Mouse (Mus musculus) stomach, embryonic 14.5 days (tissue): Measurements from ENCODE around the gene Nacad. TPM values are rescaled to one million over a fixed set of nuclear protein-coding genes. Genes with fewer than 3 reads are reported as not detected.
"Not testable (repeated sequence)": the region's sequence is repeated elsewhere in the genome, so short reads cannot be mapped to it uniquely, and the experiment has no call there.

Experiments used
- ATAC-seq: fragments of 200-750 bp; cut with Nextera tagmentation; 2 replicates; pipeline ENCODE4 v1.8.0; 2017; ENCODE audit warnings: low read depth, moderate TSS enrichment; ENCODE audit not compliant: insufficient number of reproducible peaks, insufficient read depth, low FRiP score
- H3K27ac ChIP-seq: fragments of 300-500 bp; sonication (generic); 2 replicates; pipeline ENCODE4 v1.5.1; 2014; ENCODE audit warnings: mild to moderate bottlenecking, low read length, moderate library complexity, mixed read lengths
- H3K27me3 ChIP-seq: fragments of 300-500 bp; sonication (generic); 2 replicates; pipeline ENCODE4 v1.6.1; 2014; ENCODE audit warnings: low read length, control low read depth, mixed read lengths; ENCODE audit not compliant: control insufficient read depth, insufficient read depth
- H3K36me3 ChIP-seq: fragments of 300-500 bp; sonication (generic); 2 replicates; pipeline ENCODE4 v1.6.1; 2014; ENCODE audit warnings: mild to moderate bottlenecking, control low read depth, low read length, moderate library complexity, mixed read lengths; ENCODE audit not compliant: control insufficient read depth, insufficient read depth
- H3K4me1 ChIP-seq: fragments of 300-500 bp; sonication (generic); 2 replicates; pipeline ENCODE4 v1.6.1; 2014; ENCODE audit warnings: low read length, control low read depth, mixed read lengths; ENCODE audit not compliant: control insufficient read depth, insufficient read depth
- H3K4me2 ChIP-seq: fragments of 300-500 bp; sonication (generic); replicated peaks from 2 replicates; pipeline ENCODE4 v1.6.1; 2014; ENCODE audit warnings: low read depth, low read length, control low read depth
- H3K4me3 ChIP-seq: fragments of 300-500 bp; sonication (generic); 2 replicates; pipeline ENCODE4 v1.5.1; 2014; ENCODE audit warnings: low read depth, low read length, control low read depth
- H3K9ac ChIP-seq: fragments of 300-500 bp; sonication (generic); replicated peaks from 2 replicates; pipeline ENCODE4 v1.6.1; 2014; ENCODE audit warnings: low read depth, mild to moderate bottlenecking, control low read depth, low read length, moderate library complexity, mixed read lengths
- H3K9me3 ChIP-seq: fragments of 300-500 bp; sonication (generic); 2 replicates; pipeline ENCODE4 v1.6.1; 2016; ENCODE audit warnings: low read depth, low read length, control low read depth; ENCODE audit not compliant: control insufficient read depth
- WGBS: fragments of 180-500 bp; shearing (Covaris S2); extraction: QIAGEN DNeasy Blood & Tissue Kit; methylation state at CpG from one replicate; pipeline ENCODE4 v1.1.7; 2014; 5-methylcytosine and 5-hydroxymethylcytosine counted together
- polyA plus RNA-seq: library from polyadenylated mRNA; unstranded; fragments of >200 nt; fragmentation: Nextera tagmentation; extraction: Ambion mirVana; gene quantifications from 2 replicates; pipeline ENCODE4 v1.2.1, GENCODE M21; 2014

The Nacad gene
- polyA plus RNA-seq: 6.1 and 9.2 TPM in 2 replicates

DNA sequence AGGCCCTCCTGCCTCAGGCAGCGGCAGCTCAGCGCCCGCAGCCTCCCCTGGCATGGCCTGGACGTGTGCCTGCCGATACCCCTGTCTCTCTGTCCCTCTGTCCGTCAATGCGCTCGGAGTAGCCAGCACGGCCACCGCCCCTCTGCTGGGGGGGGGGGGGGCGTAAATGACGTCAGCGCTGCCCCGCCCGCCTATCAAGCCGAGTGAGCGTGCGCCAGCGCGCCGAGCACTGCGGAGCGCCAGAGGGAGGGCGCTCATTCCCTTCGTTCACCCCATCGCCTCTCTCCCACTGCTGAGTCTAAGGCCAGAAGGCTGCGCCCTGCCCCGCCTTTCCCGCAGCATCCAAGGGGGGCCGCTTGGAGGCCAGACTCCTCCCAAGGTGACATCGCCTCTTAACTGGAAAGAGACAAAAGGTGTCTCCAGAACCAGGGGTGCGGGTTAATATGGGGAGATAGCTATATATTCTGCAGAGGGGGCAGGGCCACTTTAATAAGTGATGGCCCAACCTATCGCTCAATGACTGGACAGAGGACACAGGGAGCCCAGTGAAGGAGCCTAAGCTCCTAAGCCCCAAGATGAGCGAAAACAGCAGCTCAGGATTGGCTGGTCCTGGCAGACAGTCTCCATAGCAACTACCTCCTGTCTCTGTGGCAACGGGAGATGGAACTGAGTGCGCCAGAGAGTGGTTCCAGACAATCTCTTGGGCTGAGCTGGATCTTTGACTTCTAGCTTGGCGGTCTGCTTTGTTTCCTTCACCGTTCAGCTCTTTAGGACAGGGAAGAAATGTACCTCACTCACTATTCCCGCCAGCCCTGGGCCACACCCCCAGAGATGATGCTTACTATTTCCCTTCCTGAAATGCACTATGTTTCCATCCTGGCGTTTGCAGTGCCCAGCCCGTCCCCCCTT lies at the start of gene Nacad:
Gene Nacad (minus strand): TSS at position 563 of the 909 bp plus-strand sequence.
- 5% methylated on average over 40 of the region's 41 CpGs for WGBS
- H3K27ac ChIP-seq: no peak within 1 kb of the TSS

DNA sequence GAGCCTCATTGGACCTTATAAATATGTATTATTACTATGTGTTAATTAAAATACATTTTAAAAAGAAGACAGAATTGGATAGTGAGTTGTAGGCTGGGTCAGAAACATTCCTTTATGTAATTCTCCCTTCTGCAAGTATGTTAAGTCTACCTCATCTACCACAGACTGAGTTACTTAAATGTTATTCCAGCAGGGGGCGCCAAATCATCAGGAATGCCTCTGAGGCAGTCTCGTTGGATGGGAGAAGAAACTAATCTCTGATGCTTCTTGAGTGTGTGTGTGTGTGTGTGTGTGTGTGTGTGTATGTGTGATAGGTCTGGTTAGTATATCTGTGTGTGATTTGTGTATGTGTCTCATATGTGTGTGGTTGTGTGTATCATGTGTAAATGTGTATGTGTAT lies 49.0 kb upstream of the Nacad start:
- 0% methylated on average over 2 of the region's 2 CpGs for WGBS
- Histone ChIP-seq H3K4me1 (no peaks in the 10 kb centered on the region), H3K4me2 (no peak overlapping the region), H3K36me3 (no peaks in the 10 kb centered on the region), H3K9me3 (no peaks in the 10 kb centered on the region), H3K9ac (no peak overlapping the region), H3K4me3 (no peak overlapping the region), H3K27me3 (no peaks in the 10 kb centered on the region), H3K27ac (no peak overlapping the region)
- peak; percentile 55; the same call in 1 of the 2 replicates for ATAC-seq

More for the DNA sequence above, at the start of gene Nacad:
- Histone ChIP-seq H3K4me2 (peak within 1 kb of the TSS; percentile 57), H3K27me3 (0 out of 2 replicates have a peak, but pooled peaks cover 13% of the 10 kb centered on the region), H3K9me3 (no peaks in the 10 kb centered on the region), H3K4me3 (peak within 1 kb of the TSS; percentile 30), H3K9ac (0 out of 2 replicates have a peak within 1 kb of the TSS, but pooled peaks have one; percentile 10), H3K36me3 (no peaks in the 10 kb centered on the region), H3K4me1 (peaks cover 23% of the 10 kb centered on the region)
- peak; percentile 72 for ATAC-seq

DNA sequence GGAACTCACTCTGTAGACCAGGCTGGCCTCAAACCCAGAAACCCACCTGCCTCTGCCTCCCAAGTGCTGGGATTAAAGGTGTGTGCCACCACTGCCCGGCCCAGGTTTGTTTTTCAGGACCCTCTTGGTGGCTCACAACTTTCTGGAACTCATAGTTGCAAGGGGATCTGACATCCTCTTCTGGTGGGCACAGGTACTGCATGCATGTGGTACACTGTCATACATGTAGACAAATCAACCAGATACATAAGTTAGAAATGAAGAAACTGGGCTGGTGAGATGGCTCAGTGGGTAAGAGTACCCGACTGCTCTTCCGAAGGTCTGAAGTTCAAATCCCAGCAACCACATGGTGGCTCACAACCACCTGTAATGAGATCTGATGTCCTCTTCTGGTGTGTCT lies 47.1 kb upstream of the Nacad start:
- H3K4me2 ChIP-seq, H3K9ac ChIP-seq, H3K4me1 ChIP-seq, H3K36me3 ChIP-seq, H3K9me3 ChIP-seq, H3K27me3 ChIP-seq, ATAC-seq, H3K4me3 ChIP-seq, H3K27ac ChIP-seq: not testable (repeated sequence)
- WGBS: 91% methylated on average over 3 of the region's 3 CpGs

DNA sequence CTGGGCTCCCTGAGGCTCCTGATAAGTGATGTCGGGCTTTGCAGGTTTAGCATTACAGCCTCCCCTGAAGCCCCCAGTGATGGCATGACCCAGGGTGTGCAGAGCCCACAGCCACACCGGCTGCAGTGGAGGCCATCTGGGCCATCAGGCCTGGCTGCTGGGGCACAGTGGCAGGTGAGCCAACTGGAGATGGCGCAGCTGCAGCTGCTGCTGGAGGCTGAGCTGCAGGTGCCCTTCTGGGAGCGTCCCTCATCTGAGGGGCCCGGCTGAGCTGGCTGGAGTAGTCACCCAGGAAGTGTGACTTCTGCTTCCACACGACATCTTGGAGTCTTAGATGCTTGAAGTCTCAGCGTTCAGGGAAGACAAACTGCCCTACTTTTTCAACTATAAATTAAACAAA lies 44.7 kb upstream of the Nacad start:
- no peak overlapping the region for H3K27ac ChIP-seq
- H3K4me1 ChIP-seq: no peaks in the 10 kb centered on the region
- WGBS: 60% methylated on average over 7 of the region's 7 CpGs
- H3K9me3 ChIP-seq: no peaks in the 10 kb centered on the region
- no peak for ATAC-seq
- no peak overlapping the region for H3K9ac ChIP-seq
- H3K36me3 ChIP-seq: no peaks in the 10 kb centered on the region
- no peak overlapping the region for H3K4me3 ChIP-seq
- H3K27me3 ChIP-seq: no peaks in the 10 kb centered on the region
- no peak overlapping the region for H3K4me2 ChIP-seq

DNA sequence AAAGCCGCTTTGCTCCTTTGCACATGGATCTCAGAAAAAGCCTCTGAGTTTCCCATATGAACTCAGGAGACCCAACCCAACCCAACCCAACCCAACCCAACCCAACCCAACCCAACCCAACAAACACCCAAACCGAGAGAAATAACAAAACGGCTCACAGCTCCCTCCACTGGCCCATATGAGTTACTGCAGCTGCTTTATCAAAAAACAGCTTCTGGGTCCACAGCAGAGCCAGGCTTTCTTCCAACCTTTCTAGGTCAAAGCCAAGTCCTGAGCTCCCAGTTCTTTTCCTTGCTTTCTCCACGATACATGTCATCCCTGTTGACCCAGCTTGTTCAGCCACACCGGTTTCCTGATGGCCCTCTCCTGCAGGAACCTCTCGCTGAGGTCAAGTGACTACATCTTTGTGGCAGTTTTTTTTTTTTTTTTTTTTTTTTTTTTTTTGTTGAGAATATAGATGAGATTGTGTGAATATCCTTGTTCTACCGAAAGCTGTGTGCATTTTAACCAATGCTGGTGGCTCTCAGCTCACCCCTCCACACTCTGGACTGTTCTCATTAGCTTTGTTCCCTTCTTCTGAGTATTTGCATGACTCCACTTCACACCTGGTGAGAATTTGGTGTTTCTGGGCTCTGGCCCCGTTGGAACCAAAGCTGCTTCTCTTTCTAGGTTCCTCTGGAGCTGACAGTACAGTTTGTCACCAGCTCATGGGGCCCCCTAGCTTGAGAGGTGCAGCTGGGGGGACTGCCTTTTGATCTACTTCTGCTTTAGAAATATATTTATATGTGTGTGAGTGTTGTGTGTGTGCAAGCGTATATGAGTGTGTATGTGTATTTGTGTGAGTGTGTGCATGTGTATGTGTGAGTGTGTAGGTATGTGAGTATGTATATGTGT lies 42.2 kb upstream of the Nacad start:
- WGBS: 56% methylated on average over 9 of the region's 9 CpGs

DNA sequence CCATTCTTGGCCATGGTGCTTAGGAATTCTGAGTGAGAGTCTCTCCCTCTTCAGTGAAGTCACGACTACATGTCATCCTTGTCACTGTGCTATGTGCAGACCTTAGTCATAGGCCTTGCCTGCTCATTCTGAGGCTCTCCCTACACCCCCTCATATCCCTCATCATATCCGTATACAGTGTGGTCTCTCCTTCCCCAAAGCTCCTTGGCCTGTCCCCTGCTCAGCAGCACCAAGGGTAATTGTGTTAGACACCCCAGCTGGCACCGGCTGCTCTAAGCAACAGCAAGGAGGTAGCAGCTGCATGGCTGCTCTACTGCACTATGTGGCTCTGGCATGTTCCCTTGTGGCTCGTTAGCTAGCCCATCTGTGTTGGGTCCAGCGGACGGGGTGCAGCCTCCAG lies 38.7 kb upstream of the Nacad start:
- 72% methylated on average over 6 of the region's 6 CpGs for WGBS
- Histone ChIP-seq H3K4me1 (no peaks in the 10 kb centered on the region), H3K4me3 (no peak overlapping the region), H3K9me3 (no peaks in the 10 kb centered on the region), H3K36me3 (no peaks in the 10 kb centered on the region), H3K27me3 (no peaks in the 10 kb centered on the region), H3K9ac (no peak overlapping the region), H3K27ac (no peak overlapping the region), H3K4me2 (no peak overlapping the region)
- ATAC-seq: no peak

More for the DNA sequence above, 42.2 kb upstream of the Nacad start:
- Histone ChIP-seq H3K27ac (no peak overlapping the region), H3K36me3 (no peaks in the 10 kb centered on the region), H3K4me2 (no peak overlapping the region), H3K9me3 (no peaks in the 10 kb centered on the region), H3K4me1 (no peaks in the 10 kb centered on the region), H3K27me3 (no peaks in the 10 kb centered on the region), H3K9ac (no peak overlapping the region), H3K4me3 (no peak overlapping the region)
- no peak for ATAC-seq

DNA sequence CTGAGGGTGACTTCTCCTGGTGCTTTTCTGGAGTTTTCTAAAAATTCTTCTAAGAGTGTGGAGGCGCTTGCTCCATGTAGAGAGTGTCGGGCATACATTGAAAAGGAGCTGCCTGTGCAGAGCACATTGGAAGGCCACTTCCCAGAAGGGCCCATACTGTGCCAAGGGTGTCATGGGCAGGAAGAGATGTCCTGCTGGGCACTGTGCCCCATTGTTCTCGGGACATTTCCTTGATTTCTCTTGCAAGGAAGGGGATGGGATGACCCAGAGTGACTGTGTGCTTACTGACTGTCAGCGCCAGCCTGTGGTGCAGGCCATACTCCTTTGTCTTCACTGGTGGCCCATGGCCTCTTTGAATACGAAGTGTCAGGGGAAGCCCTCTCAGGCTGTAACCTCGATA lies 33.2 kb upstream of the Nacad start:
- ATAC-seq: no peak
- Histone ChIP-seq H3K9me3 (no peaks in the 10 kb centered on the region), H3K9ac (no peak overlapping the region), H3K36me3 (no peaks in the 10 kb centered on the region), H3K27me3 (no peaks in the 10 kb centered on the region), H3K27ac (no peak overlapping the region), H3K4me1 (no peaks in the 10 kb centered on the region), H3K4me3 (no peak overlapping the region), H3K4me2 (no peak overlapping the region)
- WGBS: 75% methylated on average over 6 of the region's 6 CpGs

DNA sequence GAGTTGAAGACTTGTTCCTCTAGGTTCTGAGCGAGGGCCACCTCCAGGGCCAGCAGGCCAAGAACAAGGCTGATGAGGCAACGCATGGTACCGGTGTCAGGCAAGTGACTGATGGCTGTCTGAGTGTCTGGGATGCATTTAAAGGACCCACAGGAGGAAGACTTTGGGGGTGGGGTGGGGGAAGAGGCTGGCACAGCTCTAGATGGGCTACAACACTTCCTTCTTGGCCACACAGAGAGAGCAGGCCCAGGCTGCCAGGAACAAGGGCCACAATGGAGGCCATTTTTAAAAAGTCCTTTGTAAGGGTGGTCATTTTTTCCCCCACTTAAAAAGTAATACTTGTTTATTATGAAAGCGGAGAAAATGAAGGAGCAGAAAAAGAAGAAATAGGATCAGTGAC lies 32.7 kb upstream of the Nacad start, which contains the start of gene Wap:
Gene Wap (minus strand): TSS at position 101 of the 400 bp plus-strand sequence.
- Histone ChIP-seq H3K36me3 (no peaks in the 10 kb centered on the region), H3K9ac (no peak within 1 kb of the TSS), H3K9me3 (no peaks in the 10 kb centered on the region), H3K27ac (no peak within 1 kb of the TSS), H3K4me2 (no peak within 1 kb of the TSS), H3K4me3 (no peak within 1 kb of the TSS), H3K27me3 (no peaks in the 10 kb centered on the region), H3K4me1 (no peaks in the 10 kb centered on the region)
- ATAC-seq: no peak
- 90% methylated on average over 4 of the region's 4 CpGs for WGBS
